Mouse (Mus musculus): ENCODE measurements around the gene Lmbr1.

Gene Lmbr1

DNA sequence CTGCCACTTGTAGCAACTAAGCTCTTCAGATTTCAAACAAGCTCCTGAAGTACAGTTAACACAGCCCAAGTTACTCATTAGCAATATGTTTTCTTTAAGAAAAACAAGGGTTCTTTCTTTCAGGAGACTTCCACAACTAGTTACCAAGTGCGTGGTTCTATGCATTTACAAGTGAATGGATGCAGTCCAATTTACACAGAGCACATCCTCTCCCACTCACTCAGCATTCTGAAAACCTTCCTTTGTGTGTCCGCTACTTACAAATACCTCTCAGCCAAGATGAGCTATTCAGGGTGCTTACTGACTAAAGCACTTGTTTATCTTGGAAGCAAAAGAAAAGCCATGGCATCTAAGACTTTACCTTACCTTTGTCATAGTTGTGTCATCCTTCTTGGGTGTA lies 124.3 kb downstream of the Lmbr1 start:
- no peak for DNase-seq (ENCODE audit: low spot score in 2 of 2)

GRCm38 (mm10) chr5:29251496-29251873 lies 126.7 kb downstream of the Lmbr1 start:
- DNase-seq (ENCODE audit: low spot score in 2 of 2): no peak

DNA sequence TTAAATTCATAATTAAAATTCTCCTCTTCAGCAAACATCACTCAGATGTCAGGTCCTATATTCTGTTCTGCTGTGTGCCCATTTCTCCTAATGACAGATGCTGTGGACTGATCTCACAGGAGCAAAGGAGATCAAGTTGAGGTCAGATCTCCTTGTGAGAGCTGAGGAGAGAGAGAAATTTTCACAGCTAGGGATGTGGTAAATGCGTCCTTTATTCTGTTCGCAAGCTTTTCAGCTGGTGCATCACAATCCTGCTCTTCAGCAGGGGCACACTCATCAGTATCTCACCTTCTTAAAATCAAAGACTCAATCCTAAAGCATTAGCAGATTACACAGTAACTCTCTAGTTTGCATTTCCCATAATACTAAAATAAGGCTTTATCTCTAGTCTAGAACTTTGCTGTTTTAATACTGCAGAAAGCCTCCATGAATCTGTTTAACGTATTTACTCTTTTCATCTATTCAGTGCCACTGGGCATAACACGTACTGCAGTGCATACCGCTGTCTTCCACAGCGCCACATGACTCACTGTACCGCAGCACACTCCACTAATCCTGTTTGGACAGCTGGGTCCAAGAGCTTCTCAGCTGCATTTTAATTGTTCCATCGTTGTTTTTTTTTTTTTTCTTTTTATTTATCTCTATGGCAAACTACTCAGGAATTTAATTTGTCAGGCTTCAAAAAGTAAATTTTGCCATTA lies 127.2 kb downstream of the Lmbr1 start:
- DNase-seq (ENCODE audit: low spot score in 2 of 2): no peak

GRCm38 (mm10) chr5:29244769-29245168 lies 133.4 kb downstream of the Lmbr1 start:
- DNase-seq (ENCODE audit: low spot score in 2 of 2): no peak

GRCm38 (mm10) chr5:29238379-29238778 lies 139.8 kb downstream of the Lmbr1 start:
- DNase-seq (ENCODE audit: low spot score in 2 of 2): no peak

DNA sequence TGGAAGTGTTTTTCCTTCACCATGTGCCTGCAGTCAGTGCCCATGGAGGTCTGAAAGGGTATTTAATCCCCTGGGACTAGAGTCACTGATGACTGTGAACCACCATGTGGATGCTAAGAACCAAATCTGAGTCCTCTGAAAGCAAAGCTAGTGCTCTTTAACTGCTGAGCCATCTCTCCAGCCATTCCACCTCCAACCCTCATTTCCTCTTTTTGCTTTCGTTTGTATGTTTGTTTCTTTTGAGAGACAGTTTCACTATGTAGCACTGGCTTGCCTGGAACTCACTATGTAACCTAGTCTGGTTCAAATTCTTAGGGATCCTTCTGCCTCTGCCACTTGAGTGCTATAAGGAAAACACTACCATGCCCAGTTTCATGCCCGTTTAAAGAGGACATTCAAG lies 147.7 kb downstream of the Lmbr1 start:
- no peak for DNase-seq (ENCODE audit: low spot score in 2 of 2)

- no peak for DNase-seq (ENCODE audit: low spot score in 2 of 2)
These were observed 154.1 kb downstream of the Lmbr1 start for GRCm38 (mm10) chr5:29224089-29224488.

- no peak for DNase-seq (ENCODE audit: low spot score in 2 of 2)
These were observed 160.2 kb downstream of the Lmbr1 start for GRCm38 (mm10) chr5:29217997-29218396.

DNA sequence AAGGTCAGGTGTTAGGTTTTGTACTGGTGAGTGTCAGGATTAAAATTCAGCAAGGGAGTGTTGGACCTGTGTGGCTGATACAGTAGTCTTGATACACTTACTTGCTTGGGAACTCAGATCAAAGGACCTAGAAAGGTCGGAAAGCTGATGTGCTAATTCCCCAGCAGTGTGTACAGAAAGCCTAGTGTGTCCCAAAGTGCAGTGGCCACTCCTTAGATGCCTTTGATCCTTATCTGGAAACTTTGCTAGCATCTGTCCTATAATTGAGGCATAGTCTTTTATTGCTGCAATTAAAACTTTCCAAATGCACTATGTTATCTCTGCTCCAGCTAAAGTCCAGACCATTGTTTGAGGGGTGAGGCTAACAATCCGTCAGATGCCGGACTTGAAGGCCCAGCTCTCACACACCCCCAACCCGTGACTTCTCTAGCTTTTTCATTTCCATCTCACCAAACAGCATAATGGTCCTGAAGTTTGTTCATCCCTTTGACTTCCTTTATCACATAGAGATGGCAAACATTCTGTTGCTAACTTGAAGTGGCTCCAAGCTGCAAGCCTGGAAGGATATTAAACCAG lies 166.1 kb downstream of the Lmbr1 start:
- DNase-seq (ENCODE audit: low spot score in 2 of 2): no peak

DNA sequence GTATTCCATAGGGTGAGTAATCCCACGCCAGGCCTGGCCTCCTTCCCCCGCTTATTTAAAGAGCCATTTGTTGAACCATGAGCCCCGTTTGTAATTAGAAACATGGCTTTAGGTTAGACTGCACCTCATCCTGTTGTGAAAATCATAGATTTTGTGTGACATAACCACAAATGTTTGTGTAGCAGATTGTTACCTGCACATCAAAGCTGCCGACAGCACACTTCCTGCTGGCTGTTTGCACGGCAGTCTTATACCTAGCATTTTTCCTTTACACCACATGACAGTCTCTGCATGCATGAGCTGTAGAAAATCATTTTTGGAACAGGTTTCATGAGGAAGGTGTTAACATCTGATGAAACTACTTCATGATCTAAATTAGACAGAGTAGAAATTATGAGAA lies 172.5 kb downstream of the Lmbr1 start:
- DNase-seq (ENCODE audit: low spot score in 2 of 2): no peak

DNA sequence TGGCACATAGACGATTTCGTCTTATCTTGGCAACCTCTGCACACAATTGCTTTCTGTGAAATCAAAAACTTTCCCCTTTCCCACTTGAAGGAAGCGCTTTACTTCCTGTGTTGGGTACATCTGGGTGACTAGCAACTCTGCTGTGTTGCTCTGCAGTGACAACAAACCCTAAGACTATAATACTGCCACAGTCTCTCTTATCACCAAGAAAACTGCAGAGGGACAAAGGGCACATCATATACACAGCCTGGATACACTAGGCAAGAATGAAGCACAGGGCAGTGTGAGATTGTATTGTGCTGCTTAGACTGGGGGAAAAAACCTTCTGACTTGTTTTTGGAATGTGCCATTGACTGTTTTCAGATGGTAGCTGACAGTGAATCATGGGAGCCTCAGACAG lies 178.3 kb downstream of the Lmbr1 start:
- DNase-seq (ENCODE audit: low spot score in 2 of 2): no peak

- no peak for DNase-seq (ENCODE audit: low spot score in 2 of 2)
These were observed 179.2 kb downstream of the Lmbr1 start for GRCm38 (mm10) chr5:29198960-29199488.

GRCm38 (mm10) chr5:29197187-29197586 lies 181.0 kb downstream of the Lmbr1 start:
- no peak for DNase-seq (ENCODE audit: low spot score in 2 of 2)

- DNase-seq (ENCODE audit: low spot score in 2 of 2): no peak
These were observed 181.9 kb downstream of the Lmbr1 start for GRCm38 (mm10) chr5:29196264-29196658.

DNA sequence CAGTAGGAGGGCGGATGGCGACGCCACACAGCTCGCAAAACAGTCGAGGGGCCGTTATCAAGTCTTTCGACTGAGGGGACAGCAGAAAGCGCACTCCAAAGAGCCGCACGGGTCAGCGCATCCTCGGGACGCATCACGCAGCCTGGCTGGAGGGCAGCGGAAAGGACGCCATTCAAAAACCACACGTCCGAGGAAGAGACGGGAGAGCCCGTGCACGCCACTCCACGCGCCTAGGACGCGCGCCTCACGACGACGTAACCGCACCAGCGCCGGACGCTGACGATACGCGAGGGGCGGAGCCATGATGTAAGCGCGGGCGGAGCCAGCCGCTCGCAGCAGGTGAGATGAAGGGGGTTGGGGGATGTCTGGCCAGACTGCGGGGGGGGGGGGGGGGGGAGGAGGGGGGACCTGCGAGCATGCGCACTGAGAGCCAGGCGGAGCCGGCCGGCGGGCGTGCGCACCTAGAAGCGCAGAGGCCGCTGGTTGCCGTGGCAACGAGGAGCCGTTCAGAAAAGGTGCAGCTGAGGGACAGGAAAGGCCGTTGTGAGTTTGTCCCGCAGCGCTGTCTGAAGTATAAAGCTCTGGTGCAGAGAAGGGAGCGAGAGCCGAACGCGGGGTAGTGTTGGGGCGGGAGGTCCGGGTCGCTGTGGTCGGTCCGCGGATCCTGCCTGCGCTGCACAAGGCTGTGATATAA lies 182.5 kb downstream of the Lmbr1 start, which contains the start of gene Rnf32:
Gene Rnf32 (plus strand): TSS at position 423 of the 694 bp plus-strand sequence.
- peak; percentile 77 to 85 for DNase-seq (ENCODE audit: low spot score in 2 of 2)

GRCm38 (mm10) chr5:29195231-29195569 lies 183.0 kb downstream of the Lmbr1 start:
- no peak for DNase-seq (ENCODE audit: low spot score in 2 of 2)

GRCm38 (mm10) chr5:29186798-29187197 lies 191.4 kb downstream of the Lmbr1 start:
- DNase-seq (ENCODE audit: low spot score in 2 of 2): no peak

Measured in frontal cortex, postnatal 10 days (tissue).